Mouse (Mus musculus): ENCODE measurements around the gene BC037034.

- no peak for TF ChIP-seq POLR2A (IDR thresholded peaks at IDR 0.05; ENCODE audit: borderline replicate concordance, extremely low read depth, insufficient read depth, insufficient read length, poor library complexity, severe bottlenecking)
- no peak for TF ChIP-seq CTCF (IDR thresholded peaks at IDR 0.05; ENCODE audit: borderline replicate concordance, extremely low read depth, insufficient read depth, insufficient read length)
These were observed 36.5 kb downstream of the BC037034 start for GRCm38 (mm10) chr5:138227367-138227766.
